Mouse (Mus musculus) v-Abl transformed pro-B cells (cell line): ENCODE measurements around the gene Snrpb2.

Source experiments
- in situ Hi-C, 2 experiments: fragments of 400-800 bp; cut with MboI; formaldehyde crosslinking; loops; one replicate each; pipeline ENCODE4 v1.15.1; 2025; ENCODE audit not compliant: unreplicated experiment in 2 of 2

Snrpb2 gene

DNA sequence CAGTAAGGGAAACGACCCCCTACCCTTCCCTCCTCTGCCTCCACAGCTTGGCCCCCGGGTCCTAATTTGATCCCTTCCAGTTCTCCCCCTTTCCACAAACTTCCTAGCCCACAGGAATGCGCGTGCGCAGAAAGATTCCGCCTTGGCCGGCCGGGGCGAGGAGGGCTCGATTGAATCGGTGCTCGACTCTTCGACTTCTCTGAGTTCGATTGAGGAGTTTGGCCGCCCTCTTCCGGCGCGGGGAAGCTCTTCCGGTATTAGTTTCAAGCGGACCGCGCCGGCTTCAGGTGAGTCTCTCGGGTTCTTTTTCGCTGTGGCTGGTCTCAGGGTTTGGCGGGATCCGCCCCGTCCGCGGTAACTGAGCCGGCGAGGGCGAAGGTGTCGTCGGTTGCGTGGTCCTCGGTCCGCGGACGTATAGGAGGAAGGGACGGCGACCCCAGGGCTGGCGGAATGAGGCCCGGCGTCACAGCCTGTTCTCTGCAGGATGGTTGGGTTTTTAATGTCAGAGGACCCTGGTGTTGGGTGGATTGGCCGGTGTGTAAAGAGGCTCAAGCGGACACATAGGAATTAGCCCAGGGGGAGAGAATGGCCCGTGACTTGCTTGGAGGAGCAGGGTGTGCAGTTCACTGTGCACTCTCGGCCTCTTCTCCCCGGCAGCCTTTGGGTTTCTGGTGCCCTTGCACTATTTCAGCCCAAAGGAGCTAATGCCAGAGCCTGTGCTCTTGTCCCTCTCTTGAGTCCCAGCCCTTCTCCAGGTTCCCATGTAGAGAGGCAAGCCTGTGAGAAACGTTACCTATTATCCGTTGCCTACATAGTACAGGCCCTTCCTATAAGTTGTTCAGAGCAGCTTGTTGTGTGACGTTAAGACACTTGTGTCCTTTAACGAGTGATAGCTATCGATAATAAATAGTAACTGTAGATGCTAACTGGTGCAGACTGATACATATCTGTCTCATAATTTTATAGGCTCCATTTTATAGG lies at the start of gene Snrpb2:
Gene Snrpb2, plus strand, starts transcription at position 228 of the 981 bp plus-strand sequence.
- in situ Hi-C loops, result loop anchor here (5.0 to 10.0 kb wide), 2 partner anchors 158 to 161 kb away; partner anchors contain the start of gene Kif16b (in 2 of the 2)

DNA sequence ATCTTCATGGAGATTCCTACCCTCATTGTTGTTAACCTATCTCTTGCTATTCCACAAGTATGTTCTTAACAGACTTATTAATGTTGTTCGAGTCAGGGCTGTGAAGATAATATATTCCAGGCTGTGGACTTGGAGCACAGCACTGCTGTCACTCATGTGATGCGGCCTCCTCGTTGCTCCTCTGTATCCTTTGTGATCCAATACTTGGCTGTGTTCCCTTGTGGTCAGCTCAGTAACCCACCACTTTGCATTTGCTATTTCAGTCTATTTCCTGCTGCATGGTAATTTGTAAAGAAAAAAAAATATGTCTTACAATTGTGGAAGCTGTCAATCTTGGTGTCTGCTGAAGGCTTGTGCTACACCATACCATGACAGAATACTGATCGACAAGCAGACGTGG lies 49.8 kb upstream of the Snrpb2 start:
- in situ Hi-C loops, result no loop called here

DNA sequence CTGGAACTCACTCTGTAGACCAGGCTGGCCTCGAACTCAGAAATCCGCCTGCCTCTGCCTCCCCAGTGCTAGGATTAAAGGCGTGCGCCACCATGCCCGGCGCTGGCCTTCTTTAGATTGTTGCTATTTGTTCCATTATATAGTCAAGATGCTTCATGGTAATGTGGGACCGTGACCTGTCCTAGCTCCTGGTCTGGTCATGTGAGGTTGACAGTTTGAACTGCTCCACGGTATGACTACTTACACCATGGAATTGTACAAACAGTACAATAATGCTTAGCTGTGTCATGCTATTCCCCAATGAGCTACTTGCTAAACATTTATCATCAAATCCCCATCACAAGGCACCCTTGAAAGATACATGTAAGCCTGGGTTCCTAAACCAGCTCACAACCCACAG lies 44.8 kb upstream of the Snrpb2 start:
- in situ Hi-C loops, result no loop called here

DNA sequence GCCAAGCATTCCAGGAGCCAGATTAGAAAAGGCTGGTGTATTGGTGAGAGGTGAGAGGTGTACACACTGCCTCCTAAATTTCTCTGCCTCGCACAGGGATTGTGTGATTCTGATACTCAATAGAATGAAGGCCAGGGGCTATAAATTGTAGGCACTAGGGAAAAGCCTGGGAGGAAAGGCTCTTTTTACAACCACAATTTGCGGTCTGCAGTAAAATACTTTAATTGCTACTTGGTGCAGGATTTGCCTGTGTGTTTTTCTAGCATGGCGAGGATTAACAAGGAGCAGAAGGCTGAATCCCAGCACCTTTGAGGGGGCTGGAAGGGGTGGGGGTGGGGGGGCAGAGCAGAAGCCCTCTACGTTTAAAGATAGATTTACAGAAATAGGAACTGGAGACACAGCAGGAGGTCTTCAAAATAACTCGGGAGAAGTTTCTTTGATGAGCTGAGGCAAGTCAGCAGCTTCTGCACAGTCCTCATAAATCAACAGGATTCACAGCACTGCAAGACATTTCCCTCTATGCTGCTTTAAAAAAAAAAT lies 44.2 kb upstream of the Snrpb2 start:
- in situ Hi-C loops, result no loop called here

DNA sequence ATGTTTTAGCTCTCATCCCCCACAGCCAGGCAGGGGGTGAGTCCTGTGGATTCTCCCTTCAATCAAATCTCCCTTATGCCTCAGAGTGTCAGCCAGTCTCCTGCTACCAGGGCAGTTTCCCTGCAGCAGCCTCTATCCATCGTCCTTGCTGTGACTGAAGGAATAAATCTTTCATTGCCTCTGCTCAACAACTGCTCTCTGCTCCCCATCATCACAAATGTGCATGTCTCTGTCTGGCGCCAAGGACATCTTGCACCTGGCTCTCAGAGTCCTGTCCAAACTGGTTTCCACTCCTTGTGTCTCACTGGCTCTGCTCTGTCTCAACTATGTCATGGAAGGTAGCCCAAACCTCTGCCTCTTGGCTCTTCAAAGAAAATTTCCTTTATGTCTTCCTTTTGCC lies 43.1 kb upstream of the Snrpb2 start:
- in situ Hi-C loops, result no loop called here

DNA sequence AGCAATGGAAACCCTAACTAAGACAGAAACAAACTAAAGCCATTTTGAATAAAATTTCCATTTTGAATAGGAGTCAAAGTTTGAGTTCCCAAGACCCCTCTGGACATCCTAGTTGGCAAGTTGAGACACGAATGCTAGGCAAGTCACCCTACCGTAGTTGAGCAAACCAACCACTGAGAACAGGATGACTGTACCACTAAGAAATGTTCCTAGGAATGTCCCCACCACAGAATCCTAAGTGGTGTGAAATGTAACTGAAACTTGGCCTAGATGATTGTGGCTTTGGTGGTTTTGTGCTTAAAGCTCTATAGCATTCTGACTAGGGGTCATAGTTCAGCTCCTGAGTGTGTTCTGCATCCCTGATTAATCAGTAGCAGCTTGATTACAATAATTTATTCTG lies 39.5 kb upstream of the Snrpb2 start:
- in situ Hi-C loops, result no loop called here

DNA sequence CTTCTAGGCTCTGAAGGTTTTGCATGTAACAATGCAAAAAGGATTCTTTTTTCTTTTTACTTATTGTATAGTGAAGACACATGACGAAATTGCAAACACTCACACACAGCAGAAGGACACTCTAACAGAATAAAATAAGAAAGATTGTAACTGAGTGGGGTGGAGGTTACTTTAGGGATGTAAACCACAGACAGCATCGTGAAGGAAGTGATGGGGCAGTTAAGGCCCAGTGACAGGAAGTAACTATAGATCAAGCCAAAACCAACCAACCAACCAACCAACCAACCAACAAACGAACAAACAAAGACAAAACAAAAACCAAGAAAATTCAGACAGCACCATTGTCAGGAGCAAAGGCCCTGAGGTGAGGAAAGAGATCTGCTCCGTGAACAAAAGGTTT lies 38.6 kb upstream of the Snrpb2 start:
- in situ Hi-C loops, result no loop called here

DNA sequence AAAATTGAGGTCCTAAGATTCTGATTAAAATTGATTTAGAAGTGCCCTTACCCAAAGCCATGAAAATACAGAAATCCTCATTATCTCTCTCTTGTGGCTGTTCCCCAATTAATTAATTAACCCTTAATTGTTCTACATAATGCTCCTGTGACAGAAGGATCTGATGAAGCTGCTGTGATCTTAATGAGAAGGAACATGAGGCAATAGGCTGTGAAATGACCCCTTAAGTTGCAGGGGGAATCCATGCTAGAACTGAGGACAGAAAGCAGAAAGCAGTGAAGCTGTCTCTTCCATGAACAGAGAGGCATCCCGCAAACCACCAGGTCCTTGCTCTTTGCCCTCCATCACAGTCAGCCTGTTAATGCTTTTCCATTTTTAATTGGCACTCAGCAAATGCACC lies 31.6 kb upstream of the Snrpb2 start:
- in situ Hi-C loops, result no loop called here

DNA sequence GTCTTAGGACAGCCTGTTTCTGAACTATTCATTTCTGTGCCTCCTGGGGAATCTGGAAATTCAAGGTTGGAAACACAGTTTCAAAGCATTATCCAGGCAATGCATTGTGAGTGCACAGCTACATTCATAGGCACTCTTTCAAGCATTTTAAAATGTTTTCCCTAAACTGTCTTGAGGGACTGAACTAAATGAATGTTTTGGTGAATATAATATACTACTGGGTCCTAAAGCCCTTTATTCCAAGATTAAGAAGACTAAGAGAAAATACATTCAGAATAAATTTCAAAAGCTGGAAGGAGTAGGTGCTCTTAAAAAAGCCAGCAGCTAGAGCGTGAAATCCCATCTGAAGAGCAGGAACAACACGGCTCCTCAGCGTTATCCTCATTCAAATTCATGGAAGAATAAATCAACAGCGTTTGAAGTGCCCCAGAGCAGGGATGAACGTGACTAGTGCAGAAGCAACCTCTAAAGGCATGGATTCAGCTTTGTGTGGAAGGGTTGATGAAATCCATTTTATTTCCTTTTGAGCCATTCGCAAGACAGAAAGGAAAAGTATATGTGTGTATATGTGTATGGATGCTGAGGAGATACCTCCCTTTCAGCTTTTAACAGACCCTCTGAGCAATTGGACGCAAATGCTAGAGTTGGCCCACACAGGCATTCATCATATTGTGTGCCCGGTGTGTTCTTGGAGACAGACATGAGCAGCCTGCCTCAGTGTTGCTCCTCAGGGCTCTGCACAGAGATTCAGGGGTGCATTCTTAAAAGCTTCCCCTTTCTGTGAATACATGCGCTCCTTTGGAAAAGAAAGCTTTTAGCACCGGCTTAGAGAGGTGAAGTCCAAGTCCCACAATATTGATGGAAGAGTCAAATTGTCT lies 30.2 kb upstream of the Snrpb2 start:
- in situ Hi-C loops, result no loop called here

DNA sequence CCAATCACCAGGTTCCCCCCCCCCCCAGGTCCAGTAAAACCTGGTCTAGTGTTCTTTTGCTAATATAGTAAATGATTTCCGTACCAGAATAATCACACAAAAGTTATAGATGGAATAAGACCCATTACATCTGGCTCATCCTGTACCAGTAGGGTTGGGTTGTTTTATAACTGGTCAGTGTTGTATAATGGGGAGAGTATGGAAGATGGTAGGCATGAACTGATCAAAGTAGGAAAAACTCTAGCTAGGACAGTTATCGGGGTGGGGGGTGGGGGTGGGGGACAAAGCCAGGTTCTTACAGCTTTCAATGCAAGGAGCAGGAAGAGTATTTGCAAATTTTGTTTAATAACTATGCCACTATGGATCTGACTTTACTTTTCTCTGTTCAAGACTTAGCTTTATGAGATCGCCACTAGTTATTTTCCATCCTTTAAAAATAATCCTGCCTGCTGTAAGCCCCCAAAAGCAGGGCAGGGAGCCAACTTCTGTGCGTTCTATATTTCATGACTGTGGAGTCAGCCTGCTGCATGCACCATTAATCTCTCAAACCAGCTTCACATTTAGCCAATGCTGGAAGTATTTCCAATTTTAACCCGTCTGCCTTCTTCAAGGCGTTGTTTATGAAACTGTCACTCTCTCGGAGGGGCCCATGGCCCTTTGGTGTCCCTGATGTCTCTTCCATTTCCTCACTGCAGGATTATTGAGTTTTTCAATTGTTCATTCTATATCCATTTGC lies 28.3 kb upstream of the Snrpb2 start:
- in situ Hi-C loops, result no loop called here

DNA sequence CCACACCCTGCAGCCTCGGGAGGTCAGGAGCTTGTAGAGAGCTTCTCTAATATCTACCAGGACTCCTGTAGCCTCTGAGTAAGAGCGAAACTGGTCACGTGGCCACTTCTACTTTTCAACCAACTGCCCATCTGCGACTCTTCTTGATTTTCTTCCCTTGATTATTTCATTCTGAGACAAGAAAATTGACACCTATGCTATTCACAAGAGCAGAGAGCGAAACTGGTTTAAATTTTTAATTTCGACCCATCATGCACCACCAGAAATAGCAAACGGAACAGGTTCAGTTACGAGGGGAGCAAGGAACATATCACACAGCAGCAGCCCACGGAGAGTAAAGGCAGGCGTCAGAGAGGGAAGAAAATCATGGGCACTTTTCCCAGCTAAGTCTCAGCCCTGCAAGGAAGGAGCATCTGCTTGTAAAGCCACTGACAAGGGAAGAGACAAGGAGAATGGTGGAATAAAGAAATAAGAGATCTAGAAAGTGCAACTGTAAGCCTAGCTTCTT lies 27.7 kb upstream of the Snrpb2 start:
- in situ Hi-C loops, result no loop called here

DNA sequence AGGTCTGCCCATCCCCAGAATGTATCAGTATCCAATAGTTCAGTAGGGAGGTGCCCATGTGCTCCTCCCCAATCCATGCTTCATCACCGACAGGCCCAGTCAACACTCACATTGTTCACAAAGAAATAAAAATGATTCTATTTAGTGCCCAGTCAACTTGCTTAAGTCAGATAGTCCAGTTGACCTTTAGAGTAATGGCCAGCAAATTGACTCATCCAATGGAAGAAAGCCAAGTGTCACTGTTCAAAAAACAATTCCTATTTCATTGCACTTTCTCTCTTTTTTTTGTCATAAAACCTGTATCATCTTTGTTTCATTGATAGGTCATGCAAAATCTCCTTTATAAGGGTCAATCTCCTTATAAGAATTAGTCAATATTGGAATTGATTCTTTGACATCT lies 21.2 kb upstream of the Snrpb2 start:
- in situ Hi-C loops, result no loop called here

DNA sequence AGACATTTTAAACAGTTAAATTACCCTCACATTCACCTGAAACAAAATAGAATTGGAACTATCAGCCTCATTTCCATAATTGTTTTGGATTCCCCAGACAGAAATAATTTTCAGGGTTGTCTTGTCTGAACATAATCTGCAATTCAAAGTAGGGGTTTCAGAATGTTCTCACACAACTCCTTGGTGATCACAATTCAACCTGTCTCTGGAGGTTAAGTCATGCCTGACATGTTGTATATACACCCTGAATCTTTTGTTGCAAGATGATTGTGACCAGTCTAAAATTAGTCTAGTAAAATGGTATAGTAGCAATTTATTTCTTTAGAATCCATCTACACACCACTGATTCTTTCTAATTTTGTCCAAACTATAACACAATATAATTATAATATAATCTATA lies 7.6 kb upstream of the Snrpb2 start:
- in situ Hi-C loops, result no loop called here

DNA sequence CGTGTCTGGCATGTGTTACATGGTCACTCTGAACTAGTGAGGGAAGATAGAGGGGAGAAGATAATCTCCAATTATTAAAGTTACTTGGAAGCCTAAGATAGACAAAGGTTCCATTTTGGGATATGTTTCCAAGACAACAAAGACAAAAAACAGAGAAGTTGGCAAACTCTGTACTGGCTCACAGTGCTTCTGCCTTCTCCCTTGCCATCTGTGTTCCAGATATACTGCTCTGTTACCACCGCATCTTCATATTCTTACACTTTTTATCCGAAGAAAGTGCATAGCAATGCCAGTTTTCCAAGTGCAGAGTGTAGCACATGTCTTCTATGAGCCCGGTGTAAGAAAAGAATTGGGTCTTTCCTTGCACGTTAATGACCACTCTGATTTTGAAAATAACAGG lies 6.1 kb upstream of the Snrpb2 start:
- in situ Hi-C loops, result no loop called here

DNA sequence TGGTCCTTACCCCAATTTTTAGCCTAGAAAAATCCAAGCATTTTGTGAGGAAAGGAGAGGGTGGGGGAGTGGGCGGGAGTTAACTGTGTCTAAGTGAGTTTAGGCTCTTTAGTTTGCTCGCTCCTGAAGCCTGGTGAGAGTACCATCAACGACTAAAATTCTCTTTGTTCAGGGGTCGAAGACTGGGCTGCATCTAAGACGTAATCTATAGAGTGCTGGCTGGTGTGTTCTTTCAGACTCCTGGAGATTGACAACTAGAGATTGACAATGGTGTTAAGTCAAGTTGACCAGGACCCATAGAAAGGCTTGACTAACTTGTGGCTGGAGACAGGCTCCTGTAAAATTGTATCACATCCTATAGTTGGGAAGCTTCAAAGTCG lies 417 bp upstream of the Snrpb2 start:
- in situ Hi-C loops, result loop anchor here (5.0 to 10.0 kb wide), 2 partner anchors 158 to 160 kb away; partner anchors contain the start of gene Kif16b (in 2 of the 2)

DNA sequence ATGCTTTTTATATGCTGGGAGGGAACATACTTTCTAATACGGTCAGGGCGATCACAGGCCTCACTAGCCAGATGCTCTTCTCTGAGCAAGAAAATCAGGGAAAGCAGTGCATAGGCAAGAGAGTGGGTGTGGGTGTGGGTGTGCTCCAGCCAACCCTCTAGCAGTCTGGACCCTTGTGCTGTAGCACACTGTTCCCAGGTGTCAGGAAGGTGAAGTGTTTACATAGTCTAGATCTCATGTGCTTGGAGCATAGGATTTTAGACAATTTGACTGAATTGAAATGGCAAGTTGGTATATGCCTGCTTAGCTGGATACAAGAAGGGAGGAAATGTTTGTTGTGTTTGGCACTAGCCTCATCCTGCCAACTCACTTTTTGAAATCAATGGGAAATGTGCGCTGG lies 3.1 kb downstream of the Snrpb2 start:
- in situ Hi-C loops, result loop anchor here in 1 of 2 experiments (10.0 kb wide), 1 partner anchor 161 kb away; the partner anchor contains the start of gene Kif16b

DNA sequence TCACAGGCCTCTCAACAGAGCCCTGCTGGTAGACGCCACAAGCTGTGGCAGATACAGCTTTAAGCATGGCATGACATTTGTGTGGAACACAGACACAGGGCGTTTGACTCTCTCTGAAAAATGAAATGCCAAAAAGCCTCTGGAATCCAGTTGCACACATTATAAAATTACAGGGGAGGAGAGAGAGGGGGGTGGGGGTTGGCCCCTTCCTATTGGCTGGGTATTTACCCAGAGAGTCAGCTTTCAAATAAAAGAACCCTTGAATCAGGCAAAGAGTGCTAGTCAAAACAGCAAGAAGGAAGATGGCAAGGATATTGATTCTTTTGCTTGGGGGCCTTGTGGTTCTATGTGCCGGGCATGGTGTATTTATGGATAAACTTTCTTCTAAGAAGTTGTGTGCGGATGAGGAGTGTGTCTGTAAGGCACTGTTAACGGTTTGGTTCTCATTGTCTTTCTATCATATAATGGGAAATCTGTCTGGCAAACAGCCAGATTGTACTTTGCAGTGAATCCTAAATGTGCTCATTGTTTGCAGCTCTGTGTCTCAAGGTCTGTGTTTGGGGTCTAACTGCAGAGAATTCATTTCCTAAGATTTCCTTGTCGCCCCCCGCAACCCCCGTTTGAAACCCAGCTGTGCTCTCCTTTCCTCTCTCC lies 15.5 kb downstream of the Snrpb2 start, which contains the start of gene Otor:
Gene Otor, plus strand, starts transcription at position 276 of the 654 bp plus-strand sequence.
- in situ Hi-C loops, result no loop called here

DNA sequence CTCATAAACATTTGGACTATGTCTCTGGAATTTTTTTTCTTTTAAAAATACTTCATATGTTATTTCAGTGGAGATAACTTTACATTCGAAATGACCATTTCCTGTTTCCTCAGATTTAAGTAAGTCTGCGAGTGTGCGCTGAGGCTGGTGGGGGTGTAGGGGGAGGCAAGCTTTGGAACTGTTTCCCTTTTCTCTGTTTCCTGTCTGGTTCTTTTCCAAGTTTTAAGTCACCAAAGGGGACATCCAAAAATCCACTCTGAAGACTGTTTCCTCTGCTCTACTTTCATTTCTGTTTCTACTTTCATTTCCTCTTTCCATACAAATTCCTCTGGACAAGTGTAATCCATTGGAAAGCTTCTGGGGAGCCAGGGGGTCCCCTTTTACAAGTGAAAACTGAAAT lies 18.9 kb downstream of the Snrpb2 start:
- in situ Hi-C loops, result no loop called here

DNA sequence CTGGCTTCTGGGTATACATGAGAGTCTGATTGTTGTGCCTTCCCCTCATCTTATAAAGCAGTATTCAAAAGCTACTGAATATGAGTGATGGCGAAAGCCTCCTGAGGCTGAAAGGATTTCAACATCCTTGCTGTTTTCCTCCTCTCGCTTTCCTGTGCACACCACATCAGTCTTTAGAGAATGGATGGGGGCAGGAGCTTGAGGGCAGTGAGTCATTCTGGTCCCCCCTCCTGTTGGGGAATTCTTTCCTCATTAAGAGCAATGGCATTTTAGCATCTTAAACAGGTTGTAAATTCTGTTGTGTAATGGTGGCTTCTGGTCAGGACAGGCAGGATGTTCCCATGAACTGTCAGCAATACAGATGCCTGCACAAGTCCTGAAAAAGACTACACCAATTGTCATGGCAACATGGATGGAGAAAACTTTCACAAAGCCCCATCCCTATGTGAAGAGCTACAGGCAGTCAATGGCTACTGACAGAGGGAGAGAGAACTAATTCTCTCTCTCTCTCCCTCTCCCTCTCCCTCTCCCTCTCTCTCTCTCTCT lies 22.1 kb downstream of the Snrpb2 start:
- in situ Hi-C loops, result no loop called here
